Mouse (Mus musculus): ENCODE data around the gene Tal1.

Tal1 gene

DNA sequence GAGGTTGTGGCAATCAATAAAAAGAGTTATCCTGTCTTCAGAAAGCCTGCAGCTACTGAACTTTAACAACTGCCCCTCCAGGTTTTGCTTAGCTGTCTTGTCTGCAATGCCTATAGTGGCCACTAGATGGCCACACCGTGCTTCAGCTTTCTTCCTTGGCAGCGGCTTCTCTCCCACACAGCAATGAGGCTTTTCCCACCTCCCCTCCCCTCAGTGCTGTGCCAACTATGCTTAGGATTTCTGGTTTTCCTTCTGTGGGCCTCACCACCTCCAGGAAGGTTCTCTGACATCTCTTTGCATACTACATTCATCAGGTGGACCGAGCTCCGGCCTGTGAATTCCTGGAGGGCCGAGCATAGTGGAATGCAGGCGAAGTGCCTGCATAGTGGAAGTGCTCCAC is 45.5 kb downstream of the Tal1 start:
- DNase-seq (ENCODE audit: extremely low spot score, low read depth, low spot score) = peak; percentile 72

DNA sequence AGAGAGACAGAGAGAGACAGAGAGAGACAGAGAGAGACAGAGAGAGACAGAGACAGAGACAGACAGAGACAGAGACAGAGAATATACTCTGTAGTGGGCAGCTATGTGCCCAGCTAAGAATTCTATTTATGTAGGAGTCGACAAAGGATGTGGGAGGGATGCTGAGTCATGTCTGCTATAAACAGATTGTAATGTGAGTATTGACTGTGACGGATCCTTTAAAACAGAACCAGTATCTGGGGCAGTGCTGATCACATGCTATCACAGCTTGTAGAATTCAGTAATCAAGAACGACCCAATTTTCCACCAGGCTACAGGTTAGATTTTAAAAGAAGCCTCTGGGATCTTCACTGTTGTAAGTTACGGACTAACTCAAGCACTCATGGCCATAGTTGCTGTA is 47.3 kb downstream of the Tal1 start:
- no peak for DNase-seq (ENCODE audit: extremely low spot score, low read depth, low spot score)

DNA sequence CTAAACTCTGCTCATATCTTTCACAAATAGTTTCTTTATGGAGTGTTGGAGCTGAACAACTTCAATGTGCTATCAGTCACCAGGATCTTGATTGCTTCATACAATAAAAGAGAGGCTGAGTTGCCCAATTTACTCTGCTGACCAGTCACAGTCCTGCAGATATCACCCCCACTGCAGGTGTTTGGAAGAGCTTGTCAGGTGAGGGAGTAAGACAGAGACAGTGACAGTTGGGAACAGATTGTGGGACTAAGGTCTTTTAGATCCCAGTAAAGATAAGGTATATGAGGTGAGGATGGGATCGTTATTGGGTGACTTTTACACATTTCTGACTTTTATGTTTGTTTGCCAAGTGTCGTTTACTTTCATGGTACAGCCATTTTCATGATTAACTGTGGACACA is 54.9 kb downstream of the Tal1 start:
- no peak for DNase-seq (ENCODE audit: extremely low spot score, low read depth, low spot score)

DNA sequence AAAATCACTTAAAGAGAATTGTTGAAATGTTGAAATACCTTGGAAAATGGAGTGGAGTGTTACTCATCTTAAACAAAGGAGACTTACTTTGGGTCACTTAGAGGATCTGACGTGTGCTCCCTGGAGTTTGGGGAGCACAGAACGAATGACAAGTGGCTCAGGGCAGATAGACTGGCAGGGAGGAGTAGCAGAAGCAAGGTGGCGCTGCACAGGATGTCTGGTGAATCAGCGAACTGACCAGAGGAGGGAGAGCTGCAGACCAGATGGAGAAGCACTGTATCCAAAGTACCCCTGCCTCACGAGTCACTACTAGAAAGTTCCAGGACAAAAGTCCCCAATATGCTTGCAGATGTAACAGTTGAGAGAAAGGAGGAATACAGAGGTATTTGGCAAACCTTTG is 57.0 kb downstream of the Tal1 start:
- no peak for DNase-seq (ENCODE audit: extremely low spot score, low read depth, low spot score)

DNA sequence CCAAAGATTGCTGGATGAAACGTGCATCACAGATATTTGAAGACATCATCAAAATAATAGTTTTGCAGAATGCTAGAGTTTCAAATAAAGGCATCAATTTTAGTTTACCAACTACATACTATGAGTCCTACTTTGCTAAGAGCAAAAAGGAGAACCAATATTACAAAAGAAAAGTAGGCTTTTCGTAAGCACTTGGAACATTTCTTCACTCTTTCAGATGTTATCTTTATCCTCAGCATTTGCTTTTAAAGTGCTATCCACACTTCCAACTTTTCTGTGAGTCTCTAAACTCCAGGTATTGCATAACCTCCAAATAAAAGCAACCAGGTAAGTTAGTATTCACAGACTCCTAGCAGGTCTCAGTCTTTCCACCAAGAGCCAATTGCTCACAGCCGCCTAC is 63.4 kb downstream of the Tal1 start:
- no peak for DNase-seq (ENCODE audit: extremely low spot score, low read depth, low spot score)

DNA sequence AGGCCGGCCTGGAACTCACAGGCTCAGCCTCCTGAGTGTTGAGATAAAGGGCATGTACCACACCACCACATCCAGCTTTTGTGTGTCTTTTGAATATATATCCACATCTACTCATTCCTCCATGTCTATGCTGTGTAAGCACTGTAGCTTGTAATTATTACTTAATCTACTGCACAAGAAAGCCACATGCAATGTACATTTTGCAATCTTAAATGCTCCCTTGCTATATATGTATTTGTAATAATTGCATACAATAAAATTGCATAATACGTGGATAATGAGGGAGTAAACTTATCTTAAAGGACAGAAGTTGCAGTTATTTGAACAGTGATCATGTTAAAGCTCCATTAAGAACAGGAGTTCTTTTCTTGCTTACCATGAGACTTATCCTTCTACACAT is 64.9 kb downstream of the Tal1 start:
- no peak for DNase-seq (ENCODE audit: extremely low spot score, low read depth, low spot score)

All from hindlimb bud, embryonic 11.5 days (tissue).